Mouse (Mus musculus) megakaryocyte, embryonic 14.5 days (primary cell): ENCODE measurements around the gene Flt3l. TPM values are rescaled to one million over a fixed set of nuclear protein-coding genes. Genes with fewer than 3 reads are reported as not detected.

Experiments used
- H3K27me3 ChIP-seq: replicated peaks from 2 replicates; pipeline ENCODE3; 2012; ENCODE audit warnings: inconsistent platforms
- H3K36me3 ChIP-seq: replicated peaks from 2 replicates; pipeline ENCODE3; 2012; ENCODE audit warnings: low read length, inconsistent platforms, mixed read lengths
- H3K4me1 ChIP-seq: 2 replicates; pipeline ENCODE4 v1.6.1; 2012; ENCODE audit warnings: inconsistent platforms
- H3K4me3 ChIP-seq: replicated peaks from 2 replicates; pipeline ENCODE3; 2012; ENCODE audit warnings: moderate library complexity, mild to moderate bottlenecking, inconsistent platforms
- H3K9me3 ChIP-seq: 2 replicates; pipeline ENCODE4 v1.6.1; 2012; ENCODE audit warnings: inconsistent platforms
- FLI1 ChIP-seq: IDR thresholded peaks from 2 replicates; pipeline ENCODE4 v1.6.1; 2012; ENCODE audit warnings: low read length, inconsistent platforms, mixed read lengths
- GATA1 ChIP-seq: IDR thresholded peaks from 3 replicates; pipeline ENCODE4 v1.6.1; 2012; ENCODE audit warnings: mixed read lengths, low read length, inconsistent platforms, borderline replicate concordance
- polyA plus RNA-seq: library from polyadenylated mRNA; stranded (reverse); fragments of >175 nt; gene quantifications from 2 replicates; pipeline ENCODE4 v1.2.3, GENCODE M21; 2012; ENCODE audit warnings: low replicate concordance; ENCODE audit not compliant: insufficient read depth

Gene Flt3l
- 78.6 and 81.1 TPM in 2 replicates for polyA plus RNA-seq

DNA sequence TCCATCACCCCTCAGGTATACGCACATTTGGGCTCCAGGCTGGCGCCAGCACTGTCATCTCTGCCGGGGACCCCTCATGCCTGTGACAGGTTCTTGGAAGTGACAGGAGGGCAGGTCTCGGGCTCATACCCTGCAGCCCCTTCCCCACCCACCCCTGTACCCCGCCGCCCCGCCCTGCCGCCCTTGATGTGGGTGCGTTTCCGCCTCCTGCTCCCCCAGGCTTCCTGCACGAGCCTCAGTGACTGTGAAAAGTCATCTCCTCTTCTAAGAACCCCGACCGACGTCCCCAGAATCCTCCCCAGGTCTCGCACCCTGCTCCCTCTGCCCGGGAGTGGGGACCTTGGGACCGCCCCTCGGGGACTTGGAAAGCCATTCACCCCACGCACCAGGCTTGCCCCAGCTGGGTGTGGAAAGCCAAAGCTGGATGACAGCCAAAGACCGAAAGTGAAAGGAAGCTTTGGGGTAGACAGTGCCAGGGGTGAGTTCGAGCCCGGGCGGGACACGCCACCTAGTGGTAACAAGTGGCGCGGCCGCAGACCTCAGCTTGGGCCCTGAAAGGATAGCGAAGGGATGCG, at the start of gene Flt3l, which contains the start of gene Gm45713:
TSS of gene Flt3l (minus strand) at position 440 of the 575 bp plus-strand sequence.
TSS of gene Gm45713 (minus strand) at position 239 of the 575 bp plus-strand sequence.
- no peak for TF ChIP-seq GATA1
- TF ChIP-seq FLI1 = no peak
- peaks cover 43% of the 10 kb centered on the region for H3K36me3 ChIP-seq
- peaks cover 12% of the 10 kb centered on the region for H3K27me3 ChIP-seq
- H3K4me1 ChIP-seq = peaks cover 88% of the 10 kb centered on the region
- peaks cover 8% of the 10 kb centered on the region for H3K9me3 ChIP-seq
- peak within 1 kb of the TSS; percentile 92 for H3K4me3 ChIP-seq

DNA sequence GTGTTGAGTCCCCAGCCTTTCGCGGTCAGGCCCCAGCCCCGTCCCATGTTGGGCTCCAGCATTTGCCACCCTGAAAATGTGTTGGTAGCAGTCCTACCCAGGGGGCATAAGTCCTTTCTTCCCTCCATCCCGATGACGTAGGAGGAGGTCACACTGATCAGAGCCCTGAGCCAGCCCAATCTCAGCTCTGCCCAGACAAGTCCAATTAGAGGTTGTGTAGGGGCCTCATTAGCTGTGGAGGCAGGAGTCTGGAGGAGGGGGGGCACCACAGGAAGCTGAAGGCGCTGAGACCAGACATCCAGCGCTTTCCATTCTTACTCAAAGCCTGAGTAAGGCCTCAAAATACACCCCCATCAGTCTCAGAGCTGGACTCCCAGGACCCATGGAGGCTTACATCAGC, 49.7 kb upstream of the Flt3l start:
- no peaks in the 10 kb centered on the region for H3K36me3 ChIP-seq
- H3K27me3 ChIP-seq = peaks cover 98% of the 10 kb centered on the region

DNA sequence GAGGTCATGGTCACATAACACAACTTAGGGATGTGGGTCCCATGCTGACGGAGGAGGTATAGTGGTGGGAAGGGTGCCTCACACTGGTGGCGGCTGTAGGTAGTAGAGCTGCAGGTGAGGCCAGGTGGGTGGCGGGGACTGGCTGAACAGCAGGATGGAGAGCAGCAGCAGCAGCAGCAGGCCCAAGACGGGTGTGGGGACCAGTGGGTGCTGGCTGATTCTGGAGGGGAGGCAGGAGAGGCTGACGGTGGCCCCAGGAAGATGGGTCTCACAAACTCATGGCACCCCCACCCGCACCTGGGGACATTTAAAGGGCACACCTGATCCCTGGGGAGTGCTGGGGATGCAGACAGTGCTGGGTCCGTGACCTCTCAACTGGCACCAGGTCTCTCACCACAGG, 47.4 kb upstream of the Flt3l start:
- TF ChIP-seq GATA1 = no peak
- TF ChIP-seq FLI1 = no peak
- Histone ChIP-seq H3K27me3 (peaks cover 98% of the 10 kb centered on the region), H3K4me1 (peaks cover 50% of the 10 kb centered on the region), H3K4me3 (no peak overlapping the region), H3K9me3 (no peaks in the 10 kb centered on the region), H3K36me3 (no peaks in the 10 kb centered on the region)

More for the DNA sequence above, 49.7 kb upstream of the Flt3l start:
- Histone ChIP-seq H3K4me3 (no peak overlapping the region), H3K4me1 (peaks cover 64% of the 10 kb centered on the region), H3K9me3 (no peaks in the 10 kb centered on the region)
- TF ChIP-seq GATA1 (no peak), FLI1 (no peak)

DNA sequence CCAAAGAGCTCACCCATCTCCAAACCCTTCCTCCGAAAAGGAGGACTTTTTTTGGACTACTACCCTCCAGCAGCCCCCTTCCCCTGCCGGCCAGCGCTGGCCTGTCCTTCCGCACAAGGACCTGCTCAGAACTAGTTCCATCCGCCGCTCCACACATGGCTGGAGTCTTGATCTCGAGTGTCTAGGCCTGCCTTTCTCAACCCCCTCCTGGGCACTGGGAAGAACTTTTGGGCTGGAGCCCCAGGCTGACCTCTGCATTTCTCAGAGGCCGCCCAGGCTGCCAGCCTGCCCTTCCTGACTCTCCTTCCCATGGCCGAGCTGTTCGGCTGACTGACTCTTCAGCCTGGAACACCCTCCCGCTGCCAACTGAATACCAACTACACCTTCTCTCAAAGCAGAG, 46.4 kb upstream of the Flt3l start:
- Histone ChIP-seq H3K9me3 (no peaks in the 10 kb centered on the region), H3K36me3 (no peaks in the 10 kb centered on the region), H3K4me3 (peak overlapping the region; percentile 87), H3K4me1 (peaks cover 48% of the 10 kb centered on the region), H3K27me3 (peaks cover 98% of the 10 kb centered on the region)
- TF ChIP-seq GATA1 (no peak), FLI1 (no peak)

DNA sequence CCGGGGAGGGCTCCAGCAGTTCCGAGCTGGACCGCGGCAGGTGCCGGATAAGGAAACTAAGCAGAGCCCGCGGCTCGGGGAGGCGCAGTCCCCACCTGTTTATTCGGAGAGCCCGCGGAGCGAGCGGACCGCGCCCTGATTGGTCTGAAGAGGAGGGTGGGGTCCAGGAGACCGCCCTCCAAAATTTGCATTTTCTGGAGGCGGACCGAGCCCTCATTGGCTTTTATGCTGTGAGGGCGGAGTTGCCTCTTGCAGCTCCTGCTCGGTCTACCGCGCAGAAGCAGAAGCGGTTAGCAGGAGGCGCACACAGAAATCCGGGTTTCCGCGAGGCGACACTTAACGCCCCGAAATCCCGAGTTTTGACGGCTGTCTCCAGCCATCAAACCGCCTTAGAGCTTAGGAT, 46.0 kb upstream of the Flt3l start:
- Histone ChIP-seq H3K9me3 (no peaks in the 10 kb centered on the region), H3K36me3 (no peaks in the 10 kb centered on the region), H3K4me1 (peaks cover 47% of the 10 kb centered on the region), H3K4me3 (peak overlapping the region; percentile 87), H3K27me3 (peaks cover 99% of the 10 kb centered on the region)
- TF ChIP-seq GATA1 (no peak), FLI1 (no peak)

DNA sequence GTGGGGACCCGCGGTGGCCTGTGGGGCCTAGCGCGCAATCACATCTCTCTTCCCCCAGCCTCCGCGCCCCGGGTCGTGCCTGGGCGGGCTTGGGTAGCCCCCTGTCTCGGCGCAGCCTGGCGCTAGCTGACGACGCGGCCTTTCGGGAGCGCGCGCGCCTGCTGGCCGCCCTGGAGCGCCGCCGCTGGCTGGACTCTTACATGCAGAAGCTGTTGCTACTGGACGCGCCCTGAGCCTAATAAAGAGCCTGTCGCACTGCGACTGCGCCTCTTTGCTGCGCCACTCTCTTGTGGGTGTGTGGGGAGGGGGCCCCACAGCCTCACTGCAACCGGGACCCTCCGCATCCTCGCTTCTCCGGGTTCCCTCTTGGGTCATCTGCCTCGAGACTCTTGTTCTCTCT, 45.3 kb upstream of the Flt3l start:
- Histone ChIP-seq H3K9me3 (no peaks in the 10 kb centered on the region), H3K36me3 (no peaks in the 10 kb centered on the region), H3K4me3 (peak overlapping the region; percentile 78), H3K4me1 (peaks cover 45% of the 10 kb centered on the region), H3K27me3 (peaks cover 99% of the 10 kb centered on the region)
- TF ChIP-seq GATA1 (no peak), FLI1 (no peak)

DNA sequence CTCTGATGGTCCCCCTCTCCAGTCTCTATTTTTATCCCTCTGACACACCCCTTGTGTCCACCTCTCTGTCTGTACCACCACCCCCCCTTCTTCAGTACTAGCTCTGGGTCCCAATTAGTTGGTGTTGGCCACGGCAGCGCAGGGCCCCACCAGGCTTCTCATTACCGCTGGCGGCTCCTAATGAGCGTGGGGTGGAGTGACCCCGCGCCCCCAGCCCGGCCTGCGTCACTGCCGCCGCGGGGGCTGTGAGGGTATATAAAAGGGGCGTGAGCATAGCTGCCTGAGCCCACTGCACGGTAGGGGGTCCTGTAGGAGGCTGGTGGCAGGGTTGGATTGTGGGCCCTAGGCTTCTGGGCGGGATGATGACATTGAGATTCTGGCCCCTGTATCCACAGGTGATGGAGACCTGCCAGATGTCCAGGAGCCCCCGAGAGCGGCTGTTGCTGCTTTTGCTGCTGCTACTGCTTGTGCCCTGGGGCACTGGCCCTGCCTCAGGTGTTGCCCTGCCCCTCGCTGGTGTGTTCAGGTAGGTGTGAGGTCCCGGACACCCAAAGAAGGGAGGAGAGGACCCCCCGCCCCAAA, 44.8 kb upstream of the Flt3l start, which contains the start of gene Pth2:
TSS of gene Pth2 (plus strand) at position 100 of the 582 bp plus-strand sequence.
- H3K27me3 ChIP-seq = peaks cover 99% of the 10 kb centered on the region
- no peaks in the 10 kb centered on the region for H3K36me3 ChIP-seq
- peak within 1 kb of the TSS; percentile 78 for H3K4me3 ChIP-seq
- H3K9me3 ChIP-seq = no peaks in the 10 kb centered on the region
- TF ChIP-seq FLI1 (no peak), GATA1 (no peak)
- H3K4me1 ChIP-seq = peaks cover 48% of the 10 kb centered on the region

DNA sequence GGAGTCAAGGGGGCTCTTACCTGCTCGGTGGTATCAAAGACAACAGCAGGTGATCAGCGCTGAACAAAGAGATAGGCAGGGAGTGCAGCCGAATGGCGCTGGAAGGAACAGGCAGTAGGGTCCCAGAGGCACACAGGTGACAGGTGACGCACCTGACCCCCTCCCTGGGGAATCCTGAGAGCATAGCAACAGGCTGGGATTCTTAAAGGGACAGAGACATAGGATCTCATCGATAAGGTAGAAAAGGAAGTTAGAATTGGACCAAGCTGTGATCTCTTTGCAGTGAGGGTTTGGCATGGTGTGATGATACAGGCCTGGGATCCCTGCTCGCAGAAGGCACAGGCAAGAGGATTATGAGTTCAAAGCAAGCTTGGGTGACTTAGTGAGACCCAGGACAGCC, 43.2 kb upstream of the Flt3l start, which contains the start of gene Gfy:
TSS of gene Gfy (minus strand) at position 101 of the 400 bp plus-strand sequence.
- Histone ChIP-seq H3K4me1 (peaks cover 56% of the 10 kb centered on the region), H3K27me3 (peaks cover 99% of the 10 kb centered on the region), H3K9me3 (no peaks in the 10 kb centered on the region), H3K36me3 (no peaks in the 10 kb centered on the region), H3K4me3 (no peak within 1 kb of the TSS)
- TF ChIP-seq FLI1 (no peak), GATA1 (no peak)

DNA sequence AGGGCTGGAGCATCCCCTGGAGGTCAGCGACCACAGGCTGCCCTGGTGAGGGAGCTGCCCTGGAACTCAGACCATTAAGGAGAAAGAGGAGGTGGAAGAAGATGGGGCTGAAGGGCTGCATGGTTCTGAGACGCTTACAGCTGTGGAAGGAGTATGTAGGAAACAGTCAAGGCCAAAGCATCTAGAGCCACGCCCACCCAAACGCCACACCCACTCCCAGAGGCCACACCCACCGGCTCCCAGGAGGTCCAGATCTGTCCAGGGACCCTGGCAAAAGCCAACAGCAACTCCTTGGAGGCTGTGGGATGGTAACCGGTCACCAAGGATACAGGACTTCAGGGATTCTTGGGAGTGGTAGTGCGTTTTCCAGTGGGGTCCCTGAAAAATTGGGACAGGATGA, 42.3 kb upstream of the Flt3l start:
- TF ChIP-seq FLI1 (no peak), GATA1 (no peak)
- Histone ChIP-seq H3K9me3 (no peaks in the 10 kb centered on the region), H3K36me3 (no peaks in the 10 kb centered on the region), H3K4me1 (peaks cover 51% of the 10 kb centered on the region), H3K4me3 (no peak overlapping the region), H3K27me3 (peaks cover 95% of the 10 kb centered on the region)

DNA sequence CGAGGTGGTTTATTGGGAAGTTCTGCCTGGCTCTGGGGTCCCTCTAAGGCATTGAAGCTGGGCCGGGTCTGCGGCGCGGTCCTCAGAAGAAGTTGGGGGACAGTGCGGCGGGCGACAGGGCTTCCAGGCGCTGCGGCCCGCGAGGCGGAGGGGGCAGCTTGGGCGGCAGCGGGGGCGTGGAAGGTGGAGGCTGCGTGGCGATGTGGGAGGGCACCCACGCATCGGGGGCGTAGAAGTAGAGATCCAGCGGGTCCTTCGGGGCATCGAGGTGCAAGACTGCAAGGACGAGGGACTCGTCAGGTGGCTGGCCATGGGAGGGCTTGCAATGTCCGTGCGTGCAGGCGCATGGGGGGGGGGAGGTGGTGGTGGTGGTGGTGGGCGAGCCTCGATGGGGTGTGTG, 40.1 kb upstream of the Flt3l start:
- H3K4me1 ChIP-seq = peaks cover 32% of the 10 kb centered on the region
- no peak overlapping the region for H3K4me3 ChIP-seq
- peaks cover 92% of the 10 kb centered on the region for H3K27me3 ChIP-seq
- no peak for TF ChIP-seq FLI1
- TF ChIP-seq GATA1 = no peak
- H3K9me3 ChIP-seq = peaks cover 17% of the 10 kb centered on the region
- H3K36me3 ChIP-seq = no peaks in the 10 kb centered on the region
